16 mouse cellular contexts compared by ENCODE assay signal in the genomic region with DNA sequence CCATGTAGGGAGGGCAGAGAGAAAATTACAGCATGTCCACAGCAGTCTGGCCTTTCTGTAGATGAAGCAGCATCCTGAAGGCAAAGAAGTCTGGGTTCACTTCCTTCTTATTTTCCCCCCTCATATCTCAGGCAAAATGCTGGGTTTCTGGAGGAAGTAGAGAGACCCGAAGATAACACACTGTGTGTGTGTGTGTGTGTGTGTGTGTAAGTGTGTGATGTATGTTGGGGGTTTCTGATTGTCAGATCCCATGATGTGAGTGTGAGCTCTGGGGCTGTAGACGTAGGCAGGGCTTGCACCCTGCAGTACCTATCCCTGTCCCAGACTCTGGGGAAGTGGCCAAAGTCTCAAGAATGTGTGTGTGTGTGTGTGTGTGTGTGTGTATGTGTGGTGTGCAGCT. TPM values are rescaled to one million over a fixed set of nuclear protein-coding genes. Genes with fewer than 3 reads are reported as not detected.
"Had no signal": no experiment of that assay in that cellular context is flagged by ENCODE, and none has a peak within 500 bp of the region (broad histone marks: within the 10 kb centered on the region; RNA-seq: fewer than 3 reads in every experiment).

No protein-coding gene starts in this region.

- H3K4me3 ChIP-seq: megakaryocyte, embryonic 14.5 days; midbrain, embryonic 13.5 days; midbrain, embryonic 15.5 days; neural tube, embryonic 13.5 days; neural tube, embryonic 15.5 days had no signal

- H3K9me3 ChIP-seq: midbrain, embryonic 13.5 days; midbrain, embryonic 15.5 days; neural tube, embryonic 13.5 days; neural tube, embryonic 15.5 days had no signal

- H3K36me3 ChIP-seq: midbrain, embryonic 13.5 days; midbrain, embryonic 15.5 days; neural tube, embryonic 13.5 days; neural tube, embryonic 15.5 days had no signal

- H3K27me3 ChIP-seq: midbrain, embryonic 13.5 days; midbrain, embryonic 15.5 days; neural tube, embryonic 15.5 days had no signal

- H3K27ac ChIP-seq: liver, embryonic 14.5 days; midbrain, embryonic 13.5 days; midbrain, embryonic 15.5 days; neural tube, embryonic 13.5 days; neural tube, embryonic 15.5 days had no signal

- H3K9ac ChIP-seq: liver, embryonic 14.5 days; lung, embryonic 14.5 days; midbrain, embryonic 13.5 days; midbrain, embryonic 15.5 days; neural tube, embryonic 13.5 days; neural tube, embryonic 15.5 days had no signal

- ATAC-seq: midbrain, embryonic 13.5 days; midbrain, embryonic 15.5 days had no signal

- DNase-seq: lung, embryonic 14.5 days; retina, postnatal 1 day; right cerebral cortex, adult 18-20 months; right cerebral cortex, postnatal 25 days; right cerebral cortex, postnatal 4 days; spleen, adult 18-20 months; thymus, adult 18-20 months; thymus, postnatal 25 days; thymus, postnatal 4 days had no signal

RNA-seq across cellular contexts. Expression of a gene that starts 28.8 kb away (rescaled TPM):
- total RNA-seq: monocyte, adult 5-6 weeks had no signal
